Mouse (Mus musculus) erythroid progenitor cell, adult 5-6 weeks (primary cell): ENCODE results near the gene Hbb-y. TPM values are rescaled to one million over a fixed set of nuclear protein-coding genes. Genes with fewer than 3 reads are reported as not detected.
"Not testable (repeated sequence)": the region's sequence is repeated elsewhere in the genome, so short reads cannot be mapped to it uniquely, and the experiment has no call there.

Source experiments
- ATAC-seq: replicated peaks from 2 replicates; pipeline ENCODE4 v1.8.0; 2016; ENCODE audit warnings: moderate number of reproducible peaks, mild to moderate bottlenecking, moderate TSS enrichment, inconsistent platforms; ENCODE audit not compliant: poor library complexity, low FRiP score, severe bottlenecking
- total RNA-seq, 2 experiments: library from RNA; stranded (forward) in 1 of 2; stranded (reverse) in 1 of 2; fragments of 150-400 nt in 1 of 2; fragments of 186-747, 209-891 nt in 1 of 2; gene quantifications; 2 replicates each; pipeline versions ENCODE4 v1.2.3 to v1.2.4; 2015 to 2017; ENCODE audit warnings: low replicate concordance in 2 of 2

Hbb-y gene
- total RNA-seq, 2 experiments from 2014 or later, result not detected

DNA sequence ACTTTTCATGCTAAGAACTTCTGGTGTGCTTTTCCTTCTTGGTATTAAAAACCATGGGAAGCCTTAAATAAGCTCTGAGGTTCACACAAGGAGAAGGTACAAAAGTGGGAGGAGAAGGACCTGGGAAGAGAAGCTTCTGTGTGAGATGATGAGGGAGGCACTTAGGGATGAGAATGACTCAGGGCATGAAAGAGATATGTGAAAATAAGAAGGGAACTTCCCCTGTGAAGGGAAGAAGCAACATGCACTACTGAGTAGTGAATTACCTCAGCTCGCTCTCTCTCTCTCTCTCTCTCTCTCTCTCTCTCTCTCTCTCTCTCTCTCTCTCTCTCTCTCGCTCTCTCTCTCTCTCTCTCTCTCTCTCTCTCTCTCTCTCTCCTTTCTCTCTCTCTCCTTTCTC lies 37.9 kb downstream of the Hbb-y start:
- not testable (repeated sequence) for ATAC-seq

DNA sequence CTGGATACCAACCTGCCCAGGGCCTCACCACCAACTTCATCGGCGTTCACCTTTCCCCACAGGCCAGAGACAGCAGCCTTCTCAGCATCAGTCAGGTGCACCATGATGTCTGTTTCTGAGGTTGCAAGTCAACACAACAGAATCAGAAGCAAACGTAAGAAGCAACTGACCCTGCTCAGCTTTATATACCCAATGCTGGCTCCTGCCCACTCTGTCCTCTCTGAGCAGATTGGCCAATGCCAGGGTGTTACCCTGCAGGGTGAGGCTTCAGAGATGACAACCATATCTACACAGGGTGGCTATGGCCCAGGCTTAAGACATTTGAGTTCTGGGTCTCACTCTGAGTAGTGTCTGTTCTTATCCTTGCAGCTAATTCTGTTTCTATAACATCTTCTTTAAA lies 39.2 kb downstream of the Hbb-y start, which contains the start of gene Hbb-bt:
TSS of gene Hbb-bt (minus strand) at position 231 of the 400 bp plus-strand sequence.
- peak; percentile 73 for ATAC-seq

DNA sequence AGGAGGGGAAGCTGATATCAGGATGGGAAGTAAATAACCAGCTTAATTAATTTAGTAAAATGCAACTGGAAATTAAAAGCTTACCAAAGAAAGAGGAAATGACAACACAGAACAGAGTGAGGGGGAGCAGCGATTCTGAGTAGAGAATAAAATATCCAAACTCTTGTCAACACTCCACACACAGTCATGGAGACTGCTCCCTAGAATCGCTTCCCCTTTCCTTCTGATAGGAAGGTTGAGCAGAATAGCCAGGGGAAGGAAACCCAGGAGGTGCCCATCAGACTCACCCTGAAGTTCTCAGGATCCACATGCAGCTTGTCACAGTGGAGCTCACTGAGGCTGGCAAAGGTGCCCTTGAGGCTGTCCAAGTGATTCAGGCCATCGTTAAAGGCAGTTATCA lies 39.9 kb downstream of the Hbb-y start:
- ATAC-seq, result not testable (repeated sequence)

- ATAC-seq, result no peak
These were observed 40.8 kb downstream of the Hbb-y start for GRCm38 (mm10) chr7:103812174-103812573.

GRCm38 (mm10) chr7:103811223-103811845 lies 41.7 kb downstream of the Hbb-y start:
- peak; percentile 25 for ATAC-seq

- ATAC-seq, result peak; percentile 8; the same call in 1 of the 2 replicates
These were observed 42.3 kb downstream of the Hbb-y start for GRCm38 (mm10) chr7:103810746-103811145.

- peak; percentile 11; the same call in 1 of the 2 replicates for ATAC-seq
These were observed 42.7 kb downstream of the Hbb-y start for GRCm38 (mm10) chr7:103810296-103810695.

- no peak for ATAC-seq
These were observed 43.2 kb downstream of the Hbb-y start for GRCm38 (mm10) chr7:103809801-103810155.

- ATAC-seq, result no peak
These were observed 43.8 kb downstream of the Hbb-y start for GRCm38 (mm10) chr7:103808971-103809800.

DNA sequence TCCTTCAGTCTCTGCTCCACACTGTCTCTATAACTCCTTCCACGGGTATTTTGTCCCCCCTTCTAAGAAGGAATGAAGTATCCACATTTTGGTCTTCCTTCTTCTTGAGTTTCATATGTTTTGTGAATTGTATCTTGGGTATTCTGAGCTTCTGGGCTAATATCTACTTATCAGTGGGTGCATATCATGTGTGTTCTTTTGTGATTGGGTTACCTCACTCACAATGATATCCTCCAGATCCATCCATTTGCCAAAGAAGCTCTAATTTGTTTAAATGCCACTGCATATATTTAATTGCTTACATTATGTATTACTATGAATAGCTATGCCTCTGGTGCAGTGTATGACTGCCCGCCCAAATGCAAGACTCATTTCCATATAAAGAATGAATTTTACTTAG lies 44.9 kb downstream of the Hbb-y start:
- not testable (repeated sequence) for ATAC-seq

DNA sequence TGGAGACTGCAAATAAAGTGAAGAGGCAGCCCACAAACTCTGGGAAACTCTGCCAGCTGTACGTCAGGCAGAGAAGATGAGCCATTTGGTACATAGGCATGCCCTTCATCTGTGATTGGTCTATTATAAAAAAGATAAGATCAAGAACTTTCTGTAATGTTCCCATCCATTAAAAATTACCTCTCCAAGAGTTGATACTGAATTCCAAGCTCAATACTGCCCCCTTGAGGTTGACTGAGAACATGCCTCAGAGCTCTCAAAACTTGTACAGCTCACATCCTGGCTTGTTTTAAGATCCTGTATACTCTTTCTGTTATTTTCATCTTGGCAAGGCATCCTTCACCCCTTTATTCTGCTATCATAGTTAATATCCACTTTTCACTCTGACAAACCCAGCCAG lies 46.2 kb downstream of the Hbb-y start:
- peak; percentile 46 for ATAC-seq

Other genes with a start within 250 kb of the Hbb-y start
Only the 30 nearest of the 31 such genes appear.
- gene Olfr622, start 210.5 kb downstream of the Hbb-y start, total RNA-seq (2015; ENCODE audit: low replicate concordance), result not detected in 2 replicates
- not detected in 2 replicates for gene Olfr622, start 210.5 kb downstream of the Hbb-y start, total RNA-seq (2017; ENCODE audit: low replicate concordance)
- not detected in 2 replicates for gene Olfr623, start 189.5 kb downstream of the Hbb-y start, total RNA-seq (2015; ENCODE audit: low replicate concordance)
- not detected in 2 replicates for gene Olfr623, start 189.5 kb downstream of the Hbb-y start, total RNA-seq (2017; ENCODE audit: low replicate concordance)
- gene Olfr624, start 182.0 kb downstream of the Hbb-y start, total RNA-seq (2015; ENCODE audit: low replicate concordance), result not detected in 2 replicates
- under 0.01 and 0.13 TPM in 2 replicates for gene Olfr624, start 182.0 kb downstream of the Hbb-y start, total RNA-seq (2017; ENCODE audit: low replicate concordance)
- not detected in 2 replicates for gene Olfr625-ps1, start 170.5 kb downstream of the Hbb-y start, total RNA-seq (2015; ENCODE audit: low replicate concordance)
- gene Olfr625-ps1, start 170.5 kb downstream of the Hbb-y start, total RNA-seq (2017; ENCODE audit: low replicate concordance), result not detected in 2 replicates
- gene Olfr243, start 138.5 kb downstream of the Hbb-y start, total RNA-seq (2015; ENCODE audit: low replicate concordance), result not detected in 2 replicates
- gene Olfr243, start 138.5 kb downstream of the Hbb-y start, total RNA-seq (2017; ENCODE audit: low replicate concordance), result not detected in 2 replicates
- not detected in 2 replicates for gene Olfr628, start 122.8 kb downstream of the Hbb-y start, total RNA-seq (2015; ENCODE audit: low replicate concordance)
- gene Olfr628, start 122.8 kb downstream of the Hbb-y start, total RNA-seq (2017; ENCODE audit: low replicate concordance), result not detected in 2 replicates
- not detected in 2 replicates for gene Olfr629, start 108.3 kb downstream of the Hbb-y start, total RNA-seq (2015; ENCODE audit: low replicate concordance)
- gene Olfr629, start 108.3 kb downstream of the Hbb-y start, total RNA-seq (2017; ENCODE audit: low replicate concordance), result not detected in 2 replicates
- gene Olfr630, start 95.9 kb downstream of the Hbb-y start, total RNA-seq (2015; ENCODE audit: low replicate concordance), result not detected in 2 replicates
- not detected in 2 replicates for gene Olfr630, start 95.9 kb downstream of the Hbb-y start, total RNA-seq (2017; ENCODE audit: low replicate concordance)
- gene Olfr69, start 81.6 kb downstream of the Hbb-y start, total RNA-seq (2015; ENCODE audit: low replicate concordance), result 0.84 and 2.5 TPM in 2 replicates
- gene Olfr69, start 81.6 kb downstream of the Hbb-y start, total RNA-seq (2017; ENCODE audit: low replicate concordance), result 1.7 TPM in 1 of 2 replicates, not detected in the other
- gene Olfr68, start 73.5 kb downstream of the Hbb-y start, total RNA-seq (2015; ENCODE audit: low replicate concordance), result 2.9 TPM in 1 of 2 replicates, not detected in the other
- gene Olfr68, start 73.5 kb downstream of the Hbb-y start, total RNA-seq (2017; ENCODE audit: low replicate concordance), result 0.83 and 2.8 TPM in 2 replicates
- gene Olfr67, start 61.4 kb downstream of the Hbb-y start, total RNA-seq (2015; ENCODE audit: low replicate concordance), result 0.84 TPM in 1 of 2 replicates, not detected in the other
- 1.5 and 3.3 TPM in 2 replicates for gene Olfr67, start 61.4 kb downstream of the Hbb-y start, total RNA-seq (2017; ENCODE audit: low replicate concordance)
- 26,042 and 29,427 TPM in 2 replicates for gene Hbb-bt, start 39.2 kb downstream of the Hbb-y start, total RNA-seq (2015; ENCODE audit: low replicate concordance)
- gene Hbb-bt, start 39.2 kb downstream of the Hbb-y start, total RNA-seq (2017; ENCODE audit: low replicate concordance), result 7,139 and 8,294 TPM in 2 replicates
- gene Hbb-bs, start 25.1 kb downstream of the Hbb-y start, total RNA-seq (2015; ENCODE audit: low replicate concordance), result 118,402 and 120,100 TPM in 2 replicates
- gene Hbb-bs, start 25.1 kb downstream of the Hbb-y start, total RNA-seq (2017; ENCODE audit: low replicate concordance), result 41,622 and 62,915 TPM in 2 replicates
- not detected in 2 replicates for gene Hbb-bh2, start 12.7 kb downstream of the Hbb-y start, total RNA-seq (2015; ENCODE audit: low replicate concordance)
- not detected in 2 replicates for gene Hbb-bh2, start 12.7 kb downstream of the Hbb-y start, total RNA-seq (2017; ENCODE audit: low replicate concordance)
- gene Hbb-bh1, start 10.1 kb downstream of the Hbb-y start, total RNA-seq (2015; ENCODE audit: low replicate concordance), result not detected in 2 replicates
- gene Hbb-bh1, start 10.1 kb downstream of the Hbb-y start, total RNA-seq (2017; ENCODE audit: low replicate concordance), result not detected in 2 replicates
- not detected in 2 replicates for gene Olfr66, start 33.0 kb upstream of the Hbb-y start, total RNA-seq (2015; ENCODE audit: low replicate concordance)
- not detected in 2 replicates for gene Olfr66, start 33.0 kb upstream of the Hbb-y start, total RNA-seq (2017; ENCODE audit: low replicate concordance)
- gene Olfr64, start 41.3 kb upstream of the Hbb-y start, total RNA-seq (2015; ENCODE audit: low replicate concordance), result not detected in 2 replicates
- gene Olfr64, start 41.3 kb upstream of the Hbb-y start, total RNA-seq (2017; ENCODE audit: low replicate concordance), result not detected in 2 replicates
- not detected in 2 replicates for gene Olfr65, start 50.3 kb upstream of the Hbb-y start, total RNA-seq (2015; ENCODE audit: low replicate concordance)
- gene Olfr65, start 50.3 kb upstream of the Hbb-y start, total RNA-seq (2017; ENCODE audit: low replicate concordance), result not detected in 2 replicates
- gene Olfr631, start 75.6 kb upstream of the Hbb-y start, total RNA-seq (2015; ENCODE audit: low replicate concordance), result not detected in 2 replicates
- gene Olfr631, start 75.6 kb upstream of the Hbb-y start, total RNA-seq (2017; ENCODE audit: low replicate concordance), result not detected in 2 replicates
- not detected in 2 replicates for gene Olfr632, start 81.1 kb upstream of the Hbb-y start, total RNA-seq (2015; ENCODE audit: low replicate concordance)
- not detected in 2 replicates for gene Olfr632, start 81.1 kb upstream of the Hbb-y start, total RNA-seq (2017; ENCODE audit: low replicate concordance)
- gene Olfr633, start 91.2 kb upstream of the Hbb-y start, total RNA-seq (2015; ENCODE audit: low replicate concordance), result not detected in 2 replicates
- gene Olfr633, start 91.2 kb upstream of the Hbb-y start, total RNA-seq (2017; ENCODE audit: low replicate concordance), result 0.15 TPM in 1 of 2 replicates, not detected in the other
- gene Olfr635, start 117.9 kb upstream of the Hbb-y start, total RNA-seq (2015; ENCODE audit: low replicate concordance), result not detected in 2 replicates
- gene Olfr635, start 117.9 kb upstream of the Hbb-y start, total RNA-seq (2017; ENCODE audit: low replicate concordance), result not detected in 2 replicates
- gene Olfr638, start 145.5 kb upstream of the Hbb-y start, total RNA-seq (2015; ENCODE audit: low replicate concordance), result not detected in 2 replicates
- not detected in 2 replicates for gene Olfr638, start 145.5 kb upstream of the Hbb-y start, total RNA-seq (2017; ENCODE audit: low replicate concordance)
- gene Olfr639, start 164.1 kb upstream of the Hbb-y start, total RNA-seq (2015; ENCODE audit: low replicate concordance), result not detected in 2 replicates
- gene Olfr639, start 164.1 kb upstream of the Hbb-y start, total RNA-seq (2017; ENCODE audit: low replicate concordance), result not detected in 2 replicates
- not detected in 2 replicates for gene Olfr640, start 172.4 kb upstream of the Hbb-y start, total RNA-seq (2015; ENCODE audit: low replicate concordance)
- gene Olfr640, start 172.4 kb upstream of the Hbb-y start, total RNA-seq (2017; ENCODE audit: low replicate concordance), result not detected in 2 replicates
- not detected in 2 replicates for gene Olfr641, start 182.2 kb upstream of the Hbb-y start, total RNA-seq (2015; ENCODE audit: low replicate concordance)
- not detected in 2 replicates for gene Olfr641, start 182.2 kb upstream of the Hbb-y start, total RNA-seq (2017; ENCODE audit: low replicate concordance)
- not detected in 2 replicates for gene Olfr642, start 199.4 kb upstream of the Hbb-y start, total RNA-seq (2015; ENCODE audit: low replicate concordance)
- not detected in 2 replicates for gene Olfr642, start 199.4 kb upstream of the Hbb-y start, total RNA-seq (2017; ENCODE audit: low replicate concordance)
- gene 4930516K23Rik, start 208.2 kb upstream of the Hbb-y start, total RNA-seq (2015; ENCODE audit: low replicate concordance), result not detected in 2 replicates
- not detected in 2 replicates for gene 4930516K23Rik, start 208.2 kb upstream of the Hbb-y start, total RNA-seq (2017; ENCODE audit: low replicate concordance)
- gene Olfr644, start 218.7 kb upstream of the Hbb-y start, total RNA-seq (2015; ENCODE audit: low replicate concordance), result not detected in 2 replicates
- not detected in 2 replicates for gene Olfr644, start 218.7 kb upstream of the Hbb-y start, total RNA-seq (2017; ENCODE audit: low replicate concordance)
- gene Olfr645, start 232.2 kb upstream of the Hbb-y start, total RNA-seq (2015; ENCODE audit: low replicate concordance), result not detected in 2 replicates
- not detected in 2 replicates for gene Olfr645, start 232.2 kb upstream of the Hbb-y start, total RNA-seq (2017; ENCODE audit: low replicate concordance)